Mouse (Mus musculus): ENCODE data around the gene Exoc3.

Exoc3 gene

DNA sequence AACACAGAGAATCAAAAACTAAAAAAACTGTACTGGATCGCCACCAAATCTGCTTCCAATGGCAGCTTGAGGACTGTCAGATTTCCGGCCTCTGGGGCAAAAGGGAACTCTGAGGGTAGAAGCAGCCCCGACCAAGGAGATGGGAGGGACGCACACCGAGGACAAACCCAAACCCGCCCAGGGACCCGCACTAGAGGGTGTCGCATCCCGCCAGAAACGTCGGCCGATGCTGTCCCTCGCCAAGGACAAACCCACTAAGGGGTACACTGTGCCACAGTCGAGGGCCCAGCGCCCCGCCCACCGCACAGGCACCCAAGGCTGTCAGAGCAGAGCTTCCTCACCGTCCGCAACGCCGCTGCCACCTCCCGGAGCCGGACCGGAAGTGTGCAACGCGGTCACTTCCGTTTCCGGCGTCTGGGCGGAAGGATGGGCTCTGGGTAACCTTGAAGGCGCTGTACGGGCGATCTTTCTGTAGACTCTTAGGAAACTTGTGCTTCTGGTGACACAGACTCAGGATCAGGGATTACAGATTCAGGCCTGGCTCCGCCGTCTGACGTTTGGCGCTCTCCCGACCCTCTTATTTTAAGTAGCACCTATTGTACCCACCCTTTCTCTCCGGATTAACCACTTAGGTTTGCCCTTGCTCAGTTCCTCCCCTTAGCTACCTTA lies at the start of gene Exoc3:
Exoc3 (minus strand) TSS at position 416 of the 669 bp plus-strand sequence.
- peak; percentile 80 for DNase-seq (ENCODE audit: low read depth, low spot score)

DNA sequence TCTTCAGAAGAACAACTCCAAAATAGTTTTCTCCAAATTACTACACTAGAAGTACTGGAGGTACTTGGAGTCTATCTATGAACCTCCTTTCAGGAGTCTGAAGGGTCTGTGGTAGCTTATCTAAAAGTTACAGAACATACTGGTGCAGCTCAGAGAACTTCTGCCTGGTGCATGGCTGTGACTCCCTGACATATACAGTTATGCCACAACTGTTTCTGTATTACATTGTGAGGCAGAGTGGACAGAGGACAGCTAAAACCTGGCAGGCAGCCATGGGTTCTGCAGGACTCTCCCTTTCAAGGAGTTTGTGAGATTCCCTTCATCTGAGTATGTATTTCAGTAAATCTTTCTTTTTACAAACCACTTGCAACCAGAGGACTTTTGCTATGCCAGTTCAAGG lies 38.0 kb upstream of the Exoc3 start:
- no peak for DNase-seq (ENCODE audit: low read depth, low spot score)

DNA sequence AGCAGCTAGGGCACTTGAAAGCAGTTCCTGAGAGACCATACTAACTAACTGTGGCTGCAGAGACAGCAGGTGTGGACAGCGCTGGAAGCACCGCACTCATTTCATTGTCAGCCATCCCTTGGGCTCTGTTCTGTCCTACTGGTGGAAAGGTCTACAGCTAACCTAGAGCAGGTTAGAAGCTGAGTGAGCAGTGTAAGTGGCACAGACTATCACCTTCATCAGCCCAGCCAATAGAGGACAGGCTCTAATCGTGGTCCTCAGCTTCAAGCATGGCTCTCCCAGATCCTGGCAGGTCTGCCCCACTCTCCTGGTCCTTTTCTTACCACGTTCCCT lies 37.3 kb upstream of the Exoc3 start:
- DNase-seq (ENCODE audit: low read depth, low spot score), result no peak

DNA sequence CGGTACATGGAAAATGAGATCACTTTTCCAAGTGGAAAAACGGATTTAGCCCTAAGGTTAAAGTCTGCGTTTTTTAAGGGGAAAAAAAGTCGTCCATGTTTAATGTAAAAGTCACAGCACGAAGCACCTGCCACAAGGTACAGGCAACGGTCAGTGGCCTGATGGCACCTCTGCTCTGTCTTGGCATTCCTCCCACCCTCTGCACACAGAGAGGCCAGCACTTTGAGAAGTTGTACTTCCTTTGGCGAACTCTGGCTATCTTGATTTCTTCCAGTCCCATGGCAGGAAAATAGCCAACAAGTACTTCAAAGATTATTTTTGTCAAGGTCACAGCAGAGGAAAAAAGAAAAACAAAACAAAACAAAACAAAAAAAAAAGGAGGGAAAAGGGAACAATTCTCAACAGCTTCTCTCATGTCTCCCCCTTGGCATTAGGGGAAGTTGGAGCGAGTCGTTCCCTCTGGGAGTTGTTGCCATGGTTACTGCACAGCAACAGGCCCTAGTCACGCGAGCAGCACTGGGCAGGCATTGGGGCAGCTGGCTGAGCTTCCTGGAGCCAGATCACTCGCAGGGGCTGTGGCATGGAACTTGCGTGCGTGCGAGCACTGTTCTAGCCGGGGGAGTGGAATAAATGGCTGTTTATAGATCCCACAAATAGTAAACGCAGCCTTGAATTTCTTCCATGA lies 36.8 kb upstream of the Exoc3 start:
- peak; percentile 55 for DNase-seq (ENCODE audit: low read depth, low spot score)

DNA sequence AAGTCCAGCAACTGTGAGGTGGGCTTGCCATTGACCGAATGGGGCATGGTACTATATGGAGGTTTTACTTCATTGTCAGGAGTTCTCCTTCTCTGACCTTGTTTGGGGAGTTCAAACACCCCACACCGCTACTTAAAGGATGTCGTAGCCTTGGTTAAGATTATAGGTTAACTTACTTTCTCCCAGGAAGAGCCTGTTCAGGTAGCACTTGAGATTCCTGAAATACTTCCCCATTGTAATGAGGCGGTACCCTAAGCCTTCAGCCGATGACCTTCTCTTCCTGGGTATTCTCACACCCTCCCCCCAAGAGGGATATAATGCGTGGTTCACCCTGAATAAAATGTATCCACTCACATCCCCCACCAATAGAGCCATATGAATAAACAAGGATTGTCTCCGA lies 29.0 kb upstream of the Exoc3 start:
- DNase-seq (ENCODE audit: low read depth, low spot score), result no peak

DNA sequence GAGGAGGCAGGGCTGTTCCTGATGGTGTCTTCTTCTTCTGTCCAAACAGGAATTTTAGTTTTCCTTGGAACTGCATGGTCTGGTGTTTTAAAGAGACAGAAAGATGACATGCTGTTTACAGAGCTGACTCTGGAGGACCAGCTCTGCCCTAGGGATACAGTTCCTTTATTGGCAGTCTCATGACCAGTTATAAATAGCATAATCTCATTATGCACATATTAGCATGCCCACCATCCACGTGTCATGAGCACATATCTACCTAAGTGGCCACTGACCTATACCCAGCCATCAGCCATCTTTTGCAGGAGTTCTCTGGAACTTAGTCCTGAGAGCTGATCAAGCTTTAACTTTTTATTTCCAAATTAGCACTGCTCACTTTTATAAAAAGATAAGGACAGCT lies 12.1 kb upstream of the Exoc3 start:
- no peak for DNase-seq (ENCODE audit: low read depth, low spot score)

DNA sequence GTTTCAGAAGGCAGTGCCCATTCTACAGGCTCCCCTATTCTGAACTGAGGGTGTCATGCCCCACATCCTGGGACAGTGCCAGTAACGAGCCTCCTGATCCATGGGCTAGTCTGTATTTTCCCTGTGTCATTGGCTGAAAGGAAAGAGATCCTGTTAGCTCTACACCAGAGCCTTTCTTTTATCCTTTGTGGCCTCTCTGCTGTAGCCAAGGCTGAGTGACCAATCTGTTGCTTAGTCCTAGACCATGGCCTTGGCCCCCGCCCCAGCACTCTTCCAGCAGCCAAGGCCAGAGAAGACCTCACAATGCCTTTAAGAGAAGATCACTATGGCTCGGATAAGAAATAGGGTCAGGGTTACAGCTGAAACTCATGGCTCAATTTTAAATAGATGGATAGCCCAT lies 9.9 kb upstream of the Exoc3 start:
- DNase-seq (ENCODE audit: low read depth, low spot score), result no peak

DNA sequence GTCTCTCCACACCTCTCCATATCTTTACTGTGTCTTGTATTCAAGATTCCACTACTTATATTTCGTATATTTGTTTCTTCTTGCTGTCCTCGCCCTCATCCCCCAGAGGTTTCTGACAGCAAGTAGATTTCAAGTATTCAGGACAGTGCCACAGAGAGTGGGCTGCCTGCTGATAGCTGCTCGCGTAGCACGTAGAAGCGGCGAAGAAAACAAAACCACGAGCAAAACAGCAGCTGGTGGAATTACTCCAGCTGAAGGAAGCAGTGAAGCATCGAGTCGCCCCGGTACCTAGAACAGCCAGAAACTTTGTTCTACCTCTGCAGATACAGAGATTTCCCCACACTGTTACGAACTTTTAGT lies 434 bp upstream of the Exoc3 start:
- no peak for DNase-seq (ENCODE audit: low read depth, low spot score)

DNA sequence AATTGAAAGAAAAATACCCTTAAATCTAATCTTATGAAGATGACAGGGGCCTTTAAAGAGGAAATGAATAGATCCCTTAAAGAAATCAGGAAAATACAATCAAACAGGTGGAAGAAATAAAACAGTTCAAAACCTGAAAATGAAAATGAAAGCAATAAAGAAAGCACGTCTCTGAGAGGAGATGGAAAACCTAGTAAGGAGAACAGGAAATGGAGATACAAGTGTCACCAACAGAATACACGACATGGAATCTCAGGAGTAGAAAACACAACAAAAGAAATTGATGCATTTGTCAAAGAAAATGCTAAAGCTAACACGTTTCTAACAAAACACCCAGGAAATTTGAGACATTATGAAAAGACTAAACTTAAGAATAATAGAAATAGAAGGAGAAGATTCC lies 12.1 kb downstream of the Exoc3 start:
- no peak for DNase-seq (ENCODE audit: low read depth, low spot score)

DNA sequence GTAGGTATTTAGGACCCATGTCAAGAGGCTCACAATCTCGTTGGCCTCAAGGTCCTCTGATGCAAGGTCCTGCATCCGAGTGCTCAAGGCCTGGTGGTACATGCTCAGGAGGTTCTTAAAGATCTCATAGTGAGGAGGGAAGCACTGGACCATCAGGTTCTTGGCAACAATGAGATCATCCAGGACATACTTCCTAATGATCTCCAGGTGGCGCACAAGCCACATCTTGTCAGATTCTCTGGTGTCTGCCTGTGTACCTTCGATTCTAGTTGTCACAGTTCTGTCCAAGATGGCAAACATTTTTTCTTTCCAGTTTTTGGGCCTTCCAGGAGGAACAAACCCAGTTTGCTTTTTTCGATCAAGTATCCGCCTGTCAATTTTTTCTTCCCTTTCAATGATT lies 15.9 kb downstream of the Exoc3 start:
- DNase-seq (ENCODE audit: low read depth, low spot score), result no peak

DNA sequence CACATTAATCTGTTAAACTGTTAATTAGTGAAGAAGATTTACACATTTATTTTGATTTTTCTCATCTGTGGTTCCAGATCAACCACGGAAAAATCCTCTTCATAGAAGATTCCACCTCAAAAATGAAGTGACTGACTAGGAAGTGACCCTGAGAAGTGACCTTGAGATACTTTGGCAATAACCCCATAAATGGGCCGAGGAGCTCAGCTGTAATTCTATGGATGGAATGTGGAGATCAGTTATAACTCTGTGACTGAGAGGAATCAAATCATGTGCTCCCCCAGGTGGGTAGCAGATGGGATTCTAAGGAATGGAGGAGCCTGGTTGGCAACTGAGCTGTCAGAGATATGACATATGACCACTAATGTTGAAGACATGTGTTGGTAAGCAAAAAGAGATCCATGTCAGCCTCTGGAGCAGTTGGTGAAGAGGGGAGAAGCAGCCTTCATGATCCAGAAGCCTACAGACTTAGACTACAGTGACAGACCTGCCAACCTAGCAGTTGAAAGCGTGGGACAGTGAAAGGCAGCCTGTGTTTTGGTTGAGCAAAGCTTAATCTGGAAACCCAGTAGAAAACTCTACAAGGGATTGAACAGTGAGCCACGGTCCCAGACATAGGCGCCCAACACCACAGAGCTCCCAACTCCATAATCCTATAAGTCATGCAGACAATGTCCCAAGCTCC lies 25.4 kb downstream of the Exoc3 start:
- DNase-seq (ENCODE audit: low read depth, low spot score), result no peak

DNA sequence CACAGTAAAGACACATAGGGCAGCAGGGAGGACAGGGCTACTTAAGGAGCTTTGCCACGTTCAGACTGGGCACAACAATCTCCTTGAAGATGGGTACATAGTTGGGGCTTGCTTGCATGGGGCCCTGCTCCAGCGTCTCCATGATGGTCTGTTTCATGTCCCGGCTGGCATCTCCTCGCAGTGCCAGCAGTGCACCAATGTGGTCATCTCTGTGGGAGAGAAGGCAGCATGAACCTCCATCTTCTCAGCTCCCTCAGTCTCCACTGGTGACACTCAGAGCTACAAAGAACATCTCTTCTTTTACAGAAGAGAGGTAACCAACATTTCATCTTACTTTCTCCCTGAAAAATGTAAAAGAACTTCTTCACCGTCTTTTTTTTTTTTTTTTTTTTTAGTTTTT lies 36.5 kb downstream of the Exoc3 start:
- DNase-seq (ENCODE audit: low read depth, low spot score), result no peak

DNA sequence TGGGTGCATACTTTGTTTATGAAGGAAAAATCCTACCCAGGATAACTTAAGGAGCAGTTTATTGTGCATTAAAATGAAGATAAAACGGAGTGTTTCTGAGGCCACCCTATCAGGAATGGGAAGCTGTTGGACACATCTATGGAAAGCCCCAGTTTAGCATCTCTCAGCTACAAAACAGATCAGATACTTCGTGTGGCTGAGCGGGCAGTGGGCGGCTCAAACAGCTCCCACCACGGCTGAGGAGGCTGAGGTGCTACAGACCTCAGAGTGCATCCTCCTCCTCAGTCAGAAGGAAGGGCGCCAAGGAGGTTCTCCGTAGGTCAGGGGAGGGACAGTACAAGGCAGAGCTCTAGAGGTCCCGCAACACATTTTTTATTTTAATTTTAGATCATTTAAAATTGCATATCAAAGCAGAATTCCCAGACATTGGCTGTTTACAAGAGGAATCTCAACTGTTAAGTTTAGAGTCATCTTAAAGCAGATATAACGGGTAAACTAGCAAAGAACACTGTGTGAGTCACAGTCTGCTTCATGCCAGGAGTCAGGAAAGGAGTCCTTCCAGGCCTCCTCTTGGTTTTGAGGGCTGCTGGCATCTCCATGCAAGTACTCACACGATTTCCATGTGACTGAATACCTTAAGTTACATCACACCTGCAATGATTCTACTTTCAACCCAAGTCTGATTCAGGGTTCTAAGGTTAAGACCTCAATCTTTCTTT lies 38.9 kb downstream of the Exoc3 start:
- DNase-seq (ENCODE audit: low read depth, low spot score), result peak; percentile 53

DNA sequence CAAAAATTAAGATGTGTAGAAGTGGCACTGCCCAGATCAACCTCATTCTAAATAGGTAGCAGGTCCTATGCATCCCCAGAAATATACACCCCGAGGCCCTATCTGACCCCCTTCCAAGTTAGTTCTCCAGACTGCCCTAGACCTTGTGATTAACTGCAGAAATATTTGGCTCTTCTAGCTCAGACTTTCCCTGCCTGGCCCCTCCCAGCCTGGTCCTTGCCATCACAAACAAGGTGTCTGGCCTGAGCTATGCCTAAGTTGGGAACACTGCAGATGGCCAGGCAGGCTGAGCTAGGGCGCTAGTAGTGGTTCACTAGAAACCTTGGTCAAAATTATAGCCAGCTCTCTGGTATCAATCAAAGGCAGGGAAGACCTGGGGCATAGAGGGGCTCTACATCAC lies 41.0 kb downstream of the Exoc3 start:
- no peak for DNase-seq (ENCODE audit: low read depth, low spot score)

DNA sequence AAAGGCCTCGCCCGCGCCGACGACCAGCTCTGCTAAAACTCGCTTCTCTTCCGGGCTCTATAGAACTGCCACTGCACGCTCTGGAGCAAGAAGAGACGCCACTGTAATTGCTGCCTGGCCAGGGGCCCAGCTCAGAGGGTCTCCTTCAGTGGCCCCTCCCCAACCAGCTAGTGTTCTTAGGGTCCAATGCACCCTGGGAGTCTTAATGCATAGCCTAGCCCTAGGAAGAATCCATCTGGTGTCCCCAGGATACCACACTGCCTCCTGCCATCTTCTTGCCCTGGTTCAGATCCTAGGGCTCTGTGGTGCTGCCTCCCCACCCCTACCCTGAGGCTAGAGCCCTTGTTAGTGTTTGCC lies 41.5 kb downstream of the Exoc3 start:
- no peak for DNase-seq (ENCODE audit: low read depth, low spot score)

DNA sequence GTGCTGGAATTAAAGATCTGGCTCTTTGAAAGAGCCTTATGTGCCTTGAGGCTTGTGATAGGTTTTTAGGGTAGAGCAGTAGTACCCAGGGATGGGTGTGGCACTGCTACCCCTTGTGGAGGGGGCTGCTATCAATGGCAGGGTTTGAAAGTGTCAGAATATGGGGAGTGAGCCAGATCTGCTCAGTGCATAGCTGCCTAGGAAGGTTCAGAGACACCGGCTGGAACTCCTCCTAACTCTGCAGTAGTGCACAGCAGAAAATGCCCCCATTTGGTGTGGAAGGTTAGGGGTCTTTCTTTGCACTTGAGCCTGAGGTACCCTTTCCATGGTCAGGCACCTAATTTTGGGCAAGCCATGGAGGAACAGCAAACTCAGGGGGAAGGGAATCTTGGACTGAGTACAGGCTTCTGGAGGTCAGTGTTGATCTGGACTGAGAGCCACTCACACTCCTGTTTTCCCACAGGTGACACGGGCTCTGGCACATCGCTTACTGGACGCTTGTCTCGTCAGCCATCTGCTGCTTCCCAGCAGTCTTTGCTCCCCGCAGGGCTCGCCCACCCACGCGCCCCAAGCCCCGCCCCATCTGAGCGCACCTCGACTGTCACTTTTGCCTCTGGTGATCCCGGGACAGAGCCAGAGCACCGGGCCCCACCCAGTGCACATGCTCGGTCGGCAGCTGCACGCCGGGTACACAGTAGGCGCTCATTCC lies 42.0 kb downstream of the Exoc3 start:
- DNase-seq (ENCODE audit: low read depth, low spot score), result no peak

DNA sequence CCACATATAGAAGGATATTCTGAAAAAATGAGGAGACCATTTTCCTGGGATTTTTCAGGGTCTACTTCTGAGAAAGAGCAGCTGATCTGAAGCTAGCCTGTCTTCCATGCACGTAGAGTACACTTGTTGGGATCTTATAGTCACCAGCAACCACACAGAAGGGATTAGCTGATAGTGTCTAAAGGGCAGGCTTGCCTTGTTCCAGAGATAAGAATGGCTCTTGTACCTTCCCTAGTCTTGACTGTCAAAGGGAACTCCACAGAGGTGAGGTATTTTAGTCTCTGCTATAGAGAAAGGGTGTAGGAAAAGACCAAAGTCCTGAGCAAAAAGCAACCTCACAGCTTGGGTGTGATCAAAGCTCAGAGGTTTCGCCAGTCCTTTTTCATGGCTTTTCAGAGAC lies 61.2 kb downstream of the Exoc3 start:
- no peak for DNase-seq (ENCODE audit: low read depth, low spot score)

DNA sequence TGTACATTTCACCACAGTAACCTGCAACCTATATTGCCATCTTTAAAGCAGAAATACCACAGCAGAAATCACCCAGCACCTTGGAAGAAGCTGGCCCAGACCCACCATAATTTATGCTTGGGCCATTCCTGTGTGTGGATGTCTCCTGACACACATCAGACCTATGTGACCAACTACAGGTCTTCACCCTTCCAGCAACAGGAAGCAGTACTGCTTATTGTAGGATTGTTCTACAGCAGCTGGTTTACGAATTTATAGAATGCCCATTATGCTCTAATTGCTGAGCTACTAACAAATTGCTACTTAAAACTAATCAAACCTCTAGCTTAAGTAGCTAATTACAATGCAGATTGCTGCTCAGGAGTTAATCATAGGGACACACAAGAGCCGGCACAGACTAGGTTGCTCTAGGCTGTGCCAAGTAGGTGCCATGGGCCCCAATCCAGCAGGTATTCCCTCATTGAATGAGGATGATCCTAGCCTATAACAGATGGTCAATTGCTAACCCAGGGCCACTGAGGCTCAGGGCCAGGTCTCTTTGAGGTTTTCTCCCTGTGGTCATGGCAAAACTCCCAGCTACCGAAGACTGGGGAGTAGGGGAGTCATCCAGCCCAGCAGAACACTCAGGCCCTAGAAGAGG lies 62.4 kb downstream of the Exoc3 start:
- DNase-seq (ENCODE audit: low read depth, low spot score), result no peak

DNA sequence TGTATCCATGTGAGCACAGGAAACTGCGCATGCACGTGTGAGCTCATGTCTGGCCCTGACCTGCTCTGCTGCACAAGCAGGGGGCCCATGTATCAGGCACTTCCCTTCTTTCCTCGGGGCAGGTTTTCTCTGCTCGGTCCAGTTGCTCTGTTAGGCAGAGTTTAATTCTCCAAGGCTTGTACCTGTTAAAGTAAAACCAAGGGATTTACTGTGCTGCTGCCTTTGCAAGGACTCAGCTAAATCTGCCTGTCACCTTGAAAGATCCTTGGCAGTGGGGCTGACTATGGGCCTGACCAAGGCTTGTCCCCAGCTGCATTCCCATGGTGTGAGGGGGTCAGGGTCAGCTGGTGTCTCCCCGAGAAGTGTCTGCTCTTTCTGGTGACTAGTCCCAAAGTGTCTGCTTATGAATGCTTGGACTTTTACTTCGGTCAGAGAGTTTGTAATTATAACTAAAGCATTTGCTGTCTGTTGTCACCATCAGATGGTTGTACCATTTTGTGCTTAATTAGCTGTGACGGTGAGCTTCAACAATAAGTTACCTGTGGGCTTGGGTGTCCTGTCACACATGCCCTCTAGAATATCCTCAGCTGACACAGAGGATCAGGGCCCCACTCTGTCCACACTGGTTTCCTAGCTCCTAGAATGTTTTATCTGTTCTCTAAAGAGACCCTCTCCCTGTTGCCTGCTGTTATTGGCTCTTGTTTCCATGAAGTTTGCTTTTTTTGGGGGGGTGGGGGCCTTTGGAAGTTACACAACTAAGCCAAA lies 64.2 kb downstream of the Exoc3 start:
- no peak for DNase-seq (ENCODE audit: low read depth, low spot score)

DNA sequence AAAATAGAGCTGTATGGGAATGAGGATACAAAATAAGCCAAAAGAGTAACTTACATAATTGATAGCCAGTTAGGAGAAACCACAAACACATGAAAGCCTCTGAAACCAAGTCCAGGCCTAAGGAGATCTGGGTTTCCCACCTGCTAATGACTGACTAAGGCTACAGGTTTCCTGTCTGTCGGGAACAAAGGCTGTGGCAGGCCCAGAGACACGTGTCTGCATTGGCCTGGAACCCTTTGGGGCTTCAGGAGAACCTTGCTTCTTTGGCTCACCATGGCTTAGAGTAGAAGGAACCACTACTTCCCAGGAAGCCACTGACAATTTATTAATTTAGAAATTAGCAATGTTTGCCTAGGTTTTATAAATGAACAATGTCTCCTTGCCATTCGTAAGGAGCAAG lies 65.2 kb downstream of the Exoc3 start:
- DNase-seq (ENCODE audit: low read depth, low spot score), result no peak

DNA sequence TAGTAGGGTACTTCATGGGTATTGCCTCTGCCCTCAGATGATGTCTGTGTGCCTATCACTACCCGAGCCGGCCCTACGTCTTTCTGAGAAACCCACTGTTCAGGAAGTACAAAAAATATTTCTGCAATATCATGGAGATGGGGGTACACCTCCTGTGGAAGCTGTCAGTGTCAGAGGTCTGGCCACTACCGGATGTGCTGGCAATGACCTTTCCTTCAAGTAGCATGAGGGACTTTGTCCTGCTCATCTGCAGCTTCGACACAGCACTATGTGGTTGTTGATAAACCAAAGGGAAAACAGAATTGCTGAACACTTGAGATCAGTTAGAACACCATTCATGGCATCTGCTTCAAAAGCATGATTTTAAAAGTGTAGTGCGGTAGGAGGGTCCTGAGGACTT lies 67.7 kb downstream of the Exoc3 start:
- DNase-seq (ENCODE audit: low read depth, low spot score), result no peak

Data from telencephalon, adult 2 months (tissue).